Mouse (Mus musculus): ENCODE data around the gene Crk. TPM values are rescaled to one million over a fixed set of nuclear protein-coding genes. Genes with fewer than 3 reads are reported as not detected.
"Not testable (repeated sequence)": the region's sequence is repeated elsewhere in the genome, so short reads cannot be mapped to it uniquely, and the experiment has no call there.

Gene Crk
- total and polyA plus RNA-seq, 2 experiments from 2014 or later, result 75.0 to 79.5 TPM

DNA sequence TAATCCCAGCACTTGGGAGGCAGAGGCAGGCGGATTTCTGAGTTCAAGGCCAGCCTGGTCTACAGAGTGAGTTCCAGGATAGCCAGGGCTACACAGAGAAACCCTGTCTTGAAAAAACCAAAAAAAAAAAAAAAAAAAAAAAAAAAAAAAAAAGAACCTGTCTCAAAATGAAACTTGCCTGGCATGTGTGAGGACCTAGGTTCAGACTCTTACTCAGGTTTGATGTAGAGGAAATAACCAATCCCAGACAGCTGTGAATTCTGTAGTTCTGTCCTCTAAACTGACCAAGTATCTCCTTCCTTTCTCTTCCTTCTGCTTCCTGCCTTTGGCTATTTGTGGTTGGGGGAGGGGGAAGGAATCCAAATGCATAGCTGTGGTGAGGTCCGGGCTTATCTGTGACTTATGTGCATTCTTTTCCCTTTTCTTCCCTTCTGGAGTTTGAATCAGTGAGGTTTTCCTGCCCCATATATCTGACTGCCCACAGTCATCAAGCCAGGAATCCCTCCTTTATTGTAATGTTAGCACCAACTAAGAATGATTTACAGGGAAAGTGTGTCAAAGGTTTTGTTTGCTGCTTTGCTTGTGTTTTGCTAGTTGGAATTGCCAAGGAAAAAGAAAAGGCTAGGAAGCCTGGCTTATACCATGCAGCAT is 8.4 kb downstream of the Crk start:
- TF ChIP-seq CTCF (IDR thresholded peaks at IDR 0.05), result no peak
- Histone ChIP-seq H3K4me3 (ENCODE audit: low read depth, low read length) (no peak overlapping the region), H3K9ac (replicated peaks; ENCODE audit: low read length, poor library complexity, severe bottlenecking) (no peak overlapping the region), H3K9me3 (ENCODE audit: low read length) (no peaks in the 10 kb centered on the region), H3K36me3 (ENCODE audit: insufficient read depth, low read length) (peaks cover 8% of the 10 kb centered on the region; the same call in 1 of the 2 replicates), H3K4me1 (ENCODE audit: insufficient read depth, low read length) (no peaks in the 10 kb centered on the region), H3K27ac (ENCODE audit: low read depth, low read length) (no peak overlapping the region), H3K27me3 (ENCODE audit: insufficient read depth, low read length) (no peaks in the 10 kb centered on the region), H3K4me2 (ENCODE audit: low read depth, low read length, poor library complexity, severe bottlenecking) (no peak overlapping the region)
- 88% methylated on average over 2 of the region's 2 CpGs for WGBS
- DNase-seq (ENCODE audit: low spot score) (no peak), ATAC-seq (ENCODE audit: low FRiP score) (no peak)

DNA sequence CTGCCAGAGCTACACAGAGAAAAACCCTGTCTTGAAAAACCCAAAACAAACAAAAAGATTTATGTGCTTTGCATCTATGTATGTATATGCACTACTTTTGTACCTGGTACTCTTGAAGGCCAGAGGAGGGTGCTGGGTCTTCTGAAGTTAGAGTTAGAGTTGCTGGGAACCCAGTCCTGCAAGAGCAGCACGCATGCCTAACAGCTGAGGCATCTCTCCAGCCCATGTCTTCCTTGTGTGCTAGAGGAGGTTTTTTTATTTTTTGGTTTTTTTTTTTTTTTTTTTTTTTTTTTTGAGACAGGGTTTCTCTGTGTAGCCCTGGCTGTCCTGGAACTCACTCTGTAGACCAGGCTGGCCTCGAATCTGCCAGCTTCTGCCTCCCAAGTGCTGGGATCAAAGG is 9.1 kb downstream of the Crk start:
- no peak overlapping the region for H3K4me2 ChIP-seq (ENCODE audit: low read depth, low read length, poor library complexity, severe bottlenecking)
- no peak for DNase-seq (ENCODE audit: low spot score)
- H3K9me3 ChIP-seq (ENCODE audit: low read length), result no peaks in the 10 kb centered on the region
- H3K36me3 ChIP-seq (ENCODE audit: insufficient read depth, low read length), result peaks cover 11% of the 10 kb centered on the region; the same call in 1 of the 2 replicates
- no peak for TF ChIP-seq CTCF (IDR thresholded peaks at IDR 0.05)
- ATAC-seq (ENCODE audit: low FRiP score), result no peak
- no peak overlapping the region for H3K9ac ChIP-seq (replicated peaks; ENCODE audit: low read length, poor library complexity, severe bottlenecking)
- H3K4me1 ChIP-seq (ENCODE audit: insufficient read depth, low read length), result no peaks in the 10 kb centered on the region
- 98% methylated on average over 2 of the region's 2 CpGs for WGBS
- H3K4me3 ChIP-seq (ENCODE audit: low read depth, low read length), result no peak overlapping the region
- H3K27ac ChIP-seq (ENCODE audit: low read depth, low read length), result no peak overlapping the region
- no peaks in the 10 kb centered on the region for H3K27me3 ChIP-seq (ENCODE audit: insufficient read depth, low read length)

DNA sequence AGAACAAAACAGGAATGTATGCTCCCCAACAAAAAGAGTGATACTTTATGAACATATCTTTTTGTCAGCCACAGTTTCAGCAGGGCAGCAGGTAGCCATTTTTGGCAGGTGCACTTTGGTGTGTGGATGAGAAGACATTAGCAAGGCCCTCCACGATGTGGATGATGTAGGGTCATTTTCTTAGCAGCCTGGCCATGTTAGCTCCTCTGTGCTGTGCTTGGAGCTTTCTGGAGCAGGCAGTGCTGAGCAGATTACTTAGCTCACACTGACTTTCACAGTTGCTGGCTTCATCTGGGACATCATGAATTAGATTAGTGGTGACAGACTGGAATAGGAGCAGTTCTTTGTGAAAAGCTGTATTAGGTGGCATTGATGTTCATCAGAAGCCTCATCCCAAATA is 10.9 kb downstream of the Crk start:
- WGBS, result 95% methylated on average over 1 of the region's 1 CpGs
- Histone ChIP-seq H3K36me3 (ENCODE audit: insufficient read depth, low read length) (peaks cover 19% of the 10 kb centered on the region), H3K27ac (ENCODE audit: low read depth, low read length) (no peak overlapping the region), H3K4me1 (ENCODE audit: insufficient read depth, low read length) (no peaks in the 10 kb centered on the region), H3K4me2 (ENCODE audit: low read depth, low read length, poor library complexity, severe bottlenecking) (no peak overlapping the region), H3K4me3 (ENCODE audit: low read depth, low read length) (no peak overlapping the region), H3K27me3 (ENCODE audit: insufficient read depth, low read length) (no peaks in the 10 kb centered on the region), H3K9ac (replicated peaks; ENCODE audit: low read length, poor library complexity, severe bottlenecking) (no peak overlapping the region), H3K9me3 (ENCODE audit: low read length) (no peaks in the 10 kb centered on the region)
- no peak for DNase-seq (ENCODE audit: low spot score)
- TF ChIP-seq CTCF (IDR thresholded peaks at IDR 0.05), result no peak
- no peak for ATAC-seq (ENCODE audit: low FRiP score)

DNA sequence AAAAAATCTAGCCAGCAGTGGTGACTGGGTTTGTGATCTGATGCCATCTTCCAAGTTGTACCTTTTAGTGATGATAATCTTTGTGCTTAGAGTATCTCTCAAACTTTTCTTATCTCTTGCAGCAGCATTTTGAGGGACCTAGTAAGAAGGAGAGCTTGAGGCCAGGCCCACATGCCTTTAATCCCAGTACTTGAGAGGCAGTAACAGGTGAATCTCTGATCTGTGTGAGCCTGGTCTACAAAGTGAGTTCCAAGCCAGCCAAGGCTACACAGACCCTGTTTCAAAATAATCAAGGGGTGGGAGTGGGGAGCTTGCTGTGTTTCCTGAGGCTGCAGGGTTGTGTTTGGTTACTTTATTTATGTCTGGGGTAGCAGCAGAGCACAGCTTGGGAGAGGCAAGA is 12.0 kb downstream of the Crk start:
- Histone ChIP-seq H3K4me3 (ENCODE audit: low read depth, low read length) (no peak overlapping the region), H3K9ac (replicated peaks; ENCODE audit: low read length, poor library complexity, severe bottlenecking) (no peak overlapping the region), H3K4me2 (ENCODE audit: low read depth, low read length, poor library complexity, severe bottlenecking) (no peak overlapping the region), H3K27ac (ENCODE audit: low read depth, low read length) (no peak overlapping the region), H3K27me3 (ENCODE audit: insufficient read depth, low read length) (no peaks in the 10 kb centered on the region), H3K36me3 (ENCODE audit: insufficient read depth, low read length) (peaks cover 19% of the 10 kb centered on the region), H3K4me1 (ENCODE audit: insufficient read depth, low read length) (no peaks in the 10 kb centered on the region), H3K9me3 (ENCODE audit: low read length) (no peaks in the 10 kb centered on the region)
- no peak for TF ChIP-seq CTCF (IDR thresholded peaks at IDR 0.05)
- ATAC-seq (ENCODE audit: low FRiP score) (no peak), DNase-seq (ENCODE audit: low spot score) (no peak)

DNA sequence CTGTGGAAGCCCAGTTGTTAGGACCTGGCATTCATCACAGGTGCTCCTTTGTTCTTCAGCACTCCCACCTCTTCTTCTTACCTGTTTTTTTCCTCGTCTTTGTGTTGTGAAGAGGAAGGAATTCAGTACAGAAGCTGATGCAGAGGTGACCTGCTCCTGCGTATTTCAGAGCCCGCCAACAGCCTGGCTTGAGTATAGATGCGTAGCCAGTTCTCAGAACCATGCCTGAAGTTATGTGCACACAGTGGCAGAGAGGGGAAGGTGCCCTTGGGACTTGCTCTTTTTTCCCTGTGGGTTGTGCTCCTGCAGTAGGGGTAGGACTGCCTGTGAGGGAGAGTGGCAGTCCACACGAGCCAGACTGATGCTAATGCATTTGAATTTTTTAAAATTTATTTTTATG is 14.5 kb downstream of the Crk start:
- Histone ChIP-seq H3K9me3 (ENCODE audit: low read length) (no peaks in the 10 kb centered on the region), H3K9ac (replicated peaks; ENCODE audit: low read length, poor library complexity, severe bottlenecking) (no peak overlapping the region), H3K4me1 (ENCODE audit: insufficient read depth, low read length) (no peaks in the 10 kb centered on the region), H3K27ac (ENCODE audit: low read depth, low read length) (no peak overlapping the region), H3K4me3 (ENCODE audit: low read depth, low read length) (no peak overlapping the region), H3K36me3 (ENCODE audit: insufficient read depth, low read length) (peaks cover 25% of the 10 kb centered on the region), H3K4me2 (ENCODE audit: low read depth, low read length, poor library complexity, severe bottlenecking) (no peak overlapping the region), H3K27me3 (ENCODE audit: insufficient read depth, low read length) (no peaks in the 10 kb centered on the region)
- DNase-seq (ENCODE audit: low spot score), result no peak
- TF ChIP-seq CTCF (IDR thresholded peaks at IDR 0.05), result no peak
- no peak for ATAC-seq (ENCODE audit: low FRiP score)
- WGBS, result 91% methylated on average over 5 of the region's 5 CpGs

DNA sequence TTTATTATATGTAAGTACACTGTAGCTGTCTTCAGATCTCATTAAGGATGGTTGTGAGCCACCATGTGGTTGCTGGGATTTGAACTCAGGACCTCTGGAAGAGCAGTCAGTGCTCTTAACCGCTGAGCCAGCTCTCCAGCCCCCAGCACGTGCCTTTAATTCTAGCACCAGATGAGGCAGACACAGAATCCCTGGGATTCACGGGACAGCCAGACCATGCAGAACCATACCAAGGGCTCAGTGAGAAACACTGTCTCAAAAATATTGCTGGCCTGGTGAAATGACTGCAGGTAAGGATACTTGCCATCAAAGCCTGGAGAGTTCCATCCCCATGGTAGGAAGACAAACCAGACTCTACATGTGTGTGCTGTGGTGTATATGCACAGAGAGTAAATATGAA is 18.4 kb downstream of the Crk start:
- ATAC-seq (ENCODE audit: low FRiP score); H3K4me2 ChIP-seq (ENCODE audit: low read depth, low read length, poor library complexity, severe bottlenecking); H3K9me3 ChIP-seq (ENCODE audit: low read length); H3K9ac ChIP-seq (replicated peaks; ENCODE audit: low read length, poor library complexity, severe bottlenecking); H3K27ac ChIP-seq (ENCODE audit: low read depth, low read length); H3K4me1 ChIP-seq (ENCODE audit: insufficient read depth, low read length); DNase-seq (ENCODE audit: low spot score); H3K27me3 ChIP-seq (ENCODE audit: insufficient read depth, low read length); H3K4me3 ChIP-seq (ENCODE audit: low read depth, low read length): not testable (repeated sequence)
- H3K36me3 ChIP-seq (ENCODE audit: insufficient read depth, low read length), result peaks cover 24% of the 10 kb centered on the region
- WGBS, result 95% methylated on average over 3 of the region's 3 CpGs
